ENCODE assay signal across 8 mouse cellular contexts in the genomic region with DNA sequence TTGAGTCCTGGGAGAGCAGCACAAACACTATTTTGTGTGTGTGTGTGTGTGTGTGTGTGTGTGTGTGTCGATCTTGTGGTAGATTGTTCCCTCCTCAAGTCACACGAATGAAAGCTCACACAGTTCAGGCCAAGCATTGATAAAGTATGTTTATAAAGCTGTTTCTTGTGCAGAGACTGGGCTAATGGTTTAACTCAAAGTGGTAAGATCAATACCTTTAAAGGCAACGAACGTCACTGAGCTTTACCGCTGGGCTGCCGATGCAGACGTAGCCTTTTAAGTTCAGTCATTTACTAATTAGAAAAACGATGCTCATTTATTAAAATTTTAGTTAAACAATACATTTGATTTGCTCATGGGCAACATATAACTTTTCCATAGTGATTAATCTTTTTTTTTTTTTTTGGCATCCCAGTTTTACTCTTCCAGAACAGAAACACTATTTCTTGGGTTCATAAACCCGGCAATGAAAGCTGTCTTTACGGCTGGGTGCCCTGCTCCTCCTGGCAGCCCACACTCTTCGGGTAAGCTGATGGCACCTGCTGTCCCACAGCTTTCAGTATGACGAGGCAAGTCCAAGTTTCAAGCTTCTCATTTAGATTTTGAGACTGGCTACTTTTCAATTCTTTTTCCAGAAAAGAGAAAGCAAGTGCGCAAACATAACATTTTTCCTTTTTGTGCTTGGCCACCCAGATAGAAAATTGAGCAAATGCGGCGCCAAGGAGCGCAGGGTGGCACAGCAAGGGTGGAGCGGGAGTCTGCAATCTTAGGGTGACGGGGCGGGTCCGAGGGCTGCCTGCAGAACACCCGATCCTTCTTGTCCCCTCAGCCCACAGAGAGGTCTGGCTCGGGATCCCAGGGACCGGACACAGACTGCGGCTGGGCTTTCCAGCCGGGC. TPM values are rescaled to one million over a fixed set of nuclear protein-coding genes. Genes with fewer than 3 reads are reported as not detected.
DNase-seq lines count a peak whose midpoint lies in the region; ATAC-seq and TF ChIP-seq lines count a peak whose summit lies in the region.

No protein-coding gene starts in this region.

- peak overlapping the region; percentile 97 for H3K9ac ChIP-seq in heart, embryonic 13.5 days
- H3K9ac ChIP-seq in midbrain, postnatal 0 days (replicated peaks; ENCODE audit: low read length, poor library complexity, severe bottlenecking): peak overlapping the region; percentile 91

- no peaks in the 10 kb centered on the region for H3K36me3 ChIP-seq in heart, embryonic 13.5 days
- no peaks in the 10 kb centered on the region for H3K36me3 ChIP-seq in midbrain, postnatal 0 days (ENCODE audit: insufficient read depth, low read length)

- no peak; the same call in 1 of the 2 replicates for ATAC-seq in heart, embryonic 13.5 days (ENCODE audit: extremely low read depth, insufficient number of reproducible peaks, low FRiP score, low TSS enrichment)
- peak; percentile 44 for ATAC-seq in CD4-positive, CD25-positive, alpha-beta regulatory T cell, adult 4 months
- no peak for ATAC-seq in midbrain, postnatal 0 days (ENCODE audit: low FRiP score)

- WGBS in heart, embryonic 13.5 days: 11% methylated on average over 25 of the region's 25 CpGs
- 4% methylated on average over 25 of the region's 25 CpGs for WGBS in midbrain, postnatal 0 days

- H3K4me1 ChIP-seq in heart, embryonic 13.5 days: peaks cover 32% of the 10 kb centered on the region
- H3K4me1 ChIP-seq in midbrain, postnatal 0 days (ENCODE audit: insufficient read depth, low read length): peaks cover 5% of the 10 kb centered on the region

- H3K27me3 ChIP-seq in heart, embryonic 13.5 days (replicated peaks): no peaks in the 10 kb centered on the region
- H3K27me3 ChIP-seq in midbrain, postnatal 0 days (ENCODE audit: insufficient read depth, low read length): no peaks in the 10 kb centered on the region

- peak overlapping the region; percentile 100 for H3K27ac ChIP-seq in heart, embryonic 13.5 days (replicated peaks)
- peak overlapping the region; percentile 99 for H3K27ac ChIP-seq in midbrain, postnatal 0 days (ENCODE audit: low read depth, low read length)

- no peak for DNase-seq in heart, postnatal 36 days
- peak; percentile 17 for DNase-seq in embryo, embryonic 11.5 days (ENCODE audit: low read depth, low spot score)
- peak; percentile 49 for DNase-seq in induced T-regulatory cell, adult 2 months (ENCODE audit: low read depth)
- DNase-seq in midbrain, postnatal 0 days (ENCODE audit: low spot score): peak; percentile 64
- no peak for DNase-seq in layer of hippocampus, adult 8-10 months (ENCODE audit: low spot score in 2 of 2)
- no peak for DNase-seq in layer of hippocampus, adult 11-12 months (ENCODE audit: low spot score)

- H3K4me2 ChIP-seq in heart, embryonic 13.5 days: peak overlapping the region; percentile 75
- peak overlapping the region; percentile 63 for H3K4me2 ChIP-seq in midbrain, postnatal 0 days (ENCODE audit: low read depth, low read length, poor library complexity, severe bottlenecking)

- intact Hi-C loops in heart, postnatal 36 days (cut with DNase I): loop anchor here (1.0 to 10.0 kb wide), 2 partner anchors 31 to 320 kb away; no protein-coding TSS in a partner anchor

- no peaks in the 10 kb centered on the region for H3K9me3 ChIP-seq in heart, embryonic 13.5 days
- H3K9me3 ChIP-seq in midbrain, postnatal 0 days (ENCODE audit: low read length): no peaks in the 10 kb centered on the region

- no peak; the same call in 1 of the 2 replicates for TF ChIP-seq CTCF in midbrain, postnatal 0 days (IDR thresholded peaks at IDR 0.05)

- H3K4me3 ChIP-seq in heart, embryonic 13.5 days: peak overlapping the region; percentile 73
- peak overlapping the region; percentile 80 for H3K4me3 ChIP-seq in midbrain, postnatal 0 days (ENCODE audit: low read depth, low read length)

RNA-seq across cellular contexts. Expression of a gene that starts 0.6 kb away (rescaled TPM):
- polyA plus RNA-seq in heart, embryonic 13.5 days (2015; fragmentation: Nextera tagmentation; extraction: Ambion mirVana): 304 and 322 TPM in 2 replicates
- 100 to 1,000 TPM; 384 to 410 TPM for total RNA-seq in heart, postnatal 36 days (2021)
- 10 to 100 TPM; 67.0 to 77.7 TPM for polyA plus RNA-seq in CD4-positive, CD25-positive, alpha-beta regulatory T cell, adult 4 months (2017; shearing (Covaris generic))
- total RNA-seq in midbrain, postnatal 0 days (2014; rRNA removed): 56.1 and 71.8 TPM in 2 replicates
- polyA plus RNA-seq in midbrain, postnatal 0 days (2015; fragmentation: Nextera tagmentation; extraction: Ambion mirVana): 57.6 and 59.7 TPM in 2 replicates
- 10 to 100 TPM; 37.0 to 52.4 (median 45.1) TPM for total RNA-seq in layer of hippocampus, adult 8-10 months (2022)

Comparison
In these comparisons a context has a peak if more than half of its experiments do, and no peak if none do; other contexts are left out.
1. DNase-seq: peak in embryo, embryonic 11.5 days (single experiment), induced T-regulatory cell, adult 2 months (single experiment) and midbrain, postnatal 0 days (single experiment); none in heart, postnatal 36 days (0 of 2), layer of hippocampus, adult 8-10 months (0 of 2) and layer of hippocampus, adult 11-12 months (single experiment).